Mouse (Mus musculus) MEL (cell line): Measurements from ENCODE around the gene Ccnk. TPM values are rescaled to one million over a fixed set of nuclear protein-coding genes. Genes with fewer than 3 reads are reported as not detected.

Experiments
- DNase-seq: peaks from one replicate; pipeline ENCODE4 v3.0.0; 2011; ENCODE audit warnings: low read depth, low spot score
- H3K27ac ChIP-seq: 2 replicates; pipeline ENCODE4 v1.5.1; 2012; ENCODE audit warnings: low read depth, mild to moderate bottlenecking, control low read depth, low read length, moderate library complexity; ENCODE audit not compliant: control insufficient read depth
- H3K27me3 ChIP-seq, 2 experiments: fragments of 150-350 bp in 1 of 2; sonication (generic) in 1 of 2; 2 replicates each; pipeline ENCODE4 v1.6.1; 2012; ENCODE audit warnings: low read length in 2 of 2, mild to moderate bottlenecking in 2 of 2, improper control_type of control experiment in 1 of 2, moderate library complexity in 1 of 2; ENCODE audit not compliant: insufficient read depth in 2 of 2, control insufficient read depth in 1 of 2
- H3K36me3 ChIP-seq, 2 experiments: 2 replicates each; pipeline ENCODE4 v1.6.1; 2012 to 2014; ENCODE audit warnings: low read length in 2 of 2, improper control_type of control experiment in 1 of 2, inconsistent platforms in 1 of 2, mild to moderate bottlenecking in 1 of 2; ENCODE audit not compliant: insufficient read depth in 2 of 2, control insufficient read depth in 1 of 2
- H3K4me1 ChIP-seq, 2 experiments: fragments of 150-350 bp in 1 of 2; sonication (generic) in 1 of 2; 2 replicates each; pipeline ENCODE4 v1.6.1; 2012; ENCODE audit warnings: low read length in 2 of 2, improper control_type of control experiment in 1 of 2, mild to moderate bottlenecking in 1 of 2; ENCODE audit not compliant: insufficient read depth in 2 of 2, control insufficient read depth in 1 of 2
- H3K4me3 ChIP-seq, 2 experiments: fragments of 150-350 bp in 1 of 2; sonication (generic) in 1 of 2; 2 replicates each; pipeline ENCODE4 v1.5.1; 2012; ENCODE audit warnings: low read depth in 2 of 2, low read length in 2 of 2, mild to moderate bottlenecking in 2 of 2, moderate library complexity in 2 of 2, control low read depth in 1 of 2, improper control_type of control experiment in 1 of 2; ENCODE audit not compliant: control insufficient read depth in 1 of 2, insufficient read depth in 1 of 2
- H3K79me2 ChIP-seq: 2 replicates; pipeline ENCODE4 v1.6.1; 2012; ENCODE audit warnings: mild to moderate bottlenecking, low read length, moderate library complexity; ENCODE audit not compliant: control insufficient read depth, poor library complexity, insufficient read depth
- H3K9ac ChIP-seq: 2 replicates; pipeline ENCODE4 v1.6.1; 2012; ENCODE audit warnings: low read depth, mild to moderate bottlenecking, control low read depth, low read length, moderate library complexity; ENCODE audit not compliant: control insufficient read depth, poor library complexity, severe bottlenecking
- H3K9me3 ChIP-seq: fragments of 150-350 bp; sonication (generic); replicated peaks from 2 replicates; pipeline ENCODE4 v1.6.1; 2012; ENCODE audit warnings: mild to moderate bottlenecking, low read length, improper control_type of control experiment, moderate library complexity; ENCODE audit not compliant: insufficient read depth
- BHLHE40 ChIP-seq: IDR thresholded peaks from 2 replicates; pipeline ENCODE4 v1.6.1; 2012; ENCODE audit warnings: low read depth, mild to moderate bottlenecking, inconsistent platforms, low read length, improper control_type of control experiment, borderline replicate concordance
- CHD1 ChIP-seq: IDR thresholded peaks from 2 replicates; pipeline ENCODE4 v1.6.1; 2012; ENCODE audit warnings: low read depth, mild to moderate bottlenecking, inconsistent platforms, low read length, improper control_type of control experiment
- CHD2 ChIP-seq: IDR thresholded peaks from 2 replicates; pipeline ENCODE4 v1.6.1; 2011; ENCODE audit warnings: low read length, improper control_type of control experiment
- CTCF ChIP-seq, 3 experiments: IDR thresholded peaks in 2 of 3; conservative IDR thresholded peaks in 1 of 3; 2 replicates each; pipeline ENCODE4 v1.5.1; 2011 to 2012; ENCODE audit warnings: low read length in 3 of 3, low read depth in 2 of 3, mild to moderate bottlenecking in 2 of 3, improper control_type of control experiment in 1 of 3, inconsistent platforms in 1 of 3, mixed read lengths in 1 of 3, moderate library complexity in 1 of 3; ENCODE audit not compliant: control insufficient read depth in 1 of 3, insufficient read depth in 1 of 3, poor library complexity in 1 of 3, severe bottlenecking in 1 of 3
- ETS1 ChIP-seq: IDR thresholded peaks from 2 replicates; pipeline ENCODE4 v1.6.1; 2012; ENCODE audit warnings: low read depth, mild to moderate bottlenecking, inconsistent platforms, low read length, improper control_type of control experiment, moderate library complexity
- GATA1 ChIP-seq: IDR thresholded peaks from 2 replicates; pipeline ENCODE4 v1.6.1; 2011; ENCODE audit warnings: low read depth, low read length, improper control_type of control experiment
- KAT2A ChIP-seq: conservative IDR thresholded peaks from 2 replicates; pipeline ENCODE4 v1.6.1; 2012; ENCODE audit warnings: low read depth, low read length, improper control_type of control experiment, inconsistent platforms
- MAFK ChIP-seq: IDR thresholded peaks from 2 replicates; pipeline ENCODE4 v1.6.1; 2011; ENCODE audit warnings: low read depth, mild to moderate bottlenecking, low read length, improper control_type of control experiment, borderline replicate concordance
- MYB ChIP-seq: IDR thresholded peaks from 2 replicates; pipeline ENCODE4 v1.6.1; 2011; ENCODE audit warnings: mild to moderate bottlenecking, low read depth, low read length, improper control_type of control experiment
- NELFE ChIP-seq: IDR thresholded peaks from 2 replicates; pipeline ENCODE4 v1.6.1; 2011; ENCODE audit warnings: low read depth, low read length, improper control_type of control experiment
- NRF1 ChIP-seq: IDR thresholded peaks from 2 replicates; pipeline ENCODE4 v1.6.1; 2014; ENCODE audit warnings: low read depth, mild to moderate bottlenecking, inconsistent platforms, low read length, improper control_type of control experiment, moderate library complexity; ENCODE audit not compliant: poor library complexity, insufficient read depth, severe bottlenecking
- POLR2A ChIP-seq, 2 experiments: IDR thresholded peaks; 2 replicates each; pipeline ENCODE4 v1.6.1; 2011 to 2012; ENCODE audit warnings: low read length in 2 of 2, mild to moderate bottlenecking in 2 of 2, control low read depth in 1 of 2, improper control_type of control experiment in 1 of 2, low read depth in 1 of 2, moderate library complexity in 1 of 2; ENCODE audit not compliant: control insufficient read depth in 1 of 2, insufficient read depth in 1 of 2, poor library complexity in 1 of 2
- POLR2AphosphoS2 ChIP-seq: IDR thresholded peaks from 2 replicates; pipeline ENCODE4 v1.6.1; 2011; ENCODE audit warnings: low read length, improper control_type of control experiment
- RAD21 ChIP-seq: IDR thresholded peaks from 2 replicates; pipeline ENCODE4 v1.6.1; 2011; ENCODE audit warnings: mild to moderate bottlenecking, low read depth, low read length, improper control_type of control experiment
- RCOR1 ChIP-seq: IDR thresholded peaks from 2 replicates; pipeline ENCODE4 v1.6.1; 2012; ENCODE audit warnings: low read depth, mild to moderate bottlenecking, inconsistent platforms, low read length, improper control_type of control experiment
- SIN3A ChIP-seq: IDR thresholded peaks from 2 replicates; pipeline ENCODE4 v1.6.1; 2012; ENCODE audit warnings: low read length, improper control_type of control experiment, inconsistent platforms
- SMC3 ChIP-seq: IDR thresholded peaks from 2 replicates; pipeline ENCODE4 v1.6.1; 2011; ENCODE audit warnings: low read depth, low read length, improper control_type of control experiment
- TAL1 ChIP-seq: IDR thresholded peaks from 2 replicates; pipeline ENCODE4 v1.6.1; 2012; ENCODE audit warnings: mild to moderate bottlenecking, inconsistent platforms, low read length, moderate library complexity, mixed read lengths
- TBP ChIP-seq: IDR thresholded peaks from 2 replicates; pipeline ENCODE4 v1.8.0; 2011; ENCODE audit warnings: low read depth, low read length, improper control_type of control experiment
- TCF12 ChIP-seq: IDR thresholded peaks from 2 replicates; pipeline ENCODE4 v1.6.1; 2014; ENCODE audit warnings: low read depth, mild to moderate bottlenecking, inconsistent platforms, low read length, improper control_type of control experiment, moderate library complexity
- UBTF ChIP-seq: IDR thresholded peaks from 2 replicates; pipeline ENCODE4 v1.6.1; 2012; ENCODE audit warnings: low read depth, mild to moderate bottlenecking, inconsistent platforms, low read length, improper control_type of control experiment, moderate library complexity, borderline replicate concordance; ENCODE audit not compliant: insufficient read depth
- ZC3H11A ChIP-seq: IDR thresholded peaks from 2 replicates; pipeline ENCODE4 v1.6.1; 2012; ENCODE audit warnings: low read depth, mild to moderate bottlenecking, inconsistent platforms, low read length, improper control_type of control experiment
- ZKSCAN1 ChIP-seq: IDR thresholded peaks from 2 replicates; pipeline ENCODE4 v1.6.1; 2012; ENCODE audit warnings: low read depth, mild to moderate bottlenecking, inconsistent platforms, low read length, improper control_type of control experiment, moderate library complexity
- ZMIZ1 ChIP-seq: IDR thresholded peaks from 2 replicates; pipeline ENCODE4 v1.6.1; 2012; ENCODE audit warnings: low read depth, mild to moderate bottlenecking, inconsistent platforms, low read length, improper control_type of control experiment, moderate library complexity
- ZNF384 ChIP-seq: IDR thresholded peaks from 2 replicates; pipeline ENCODE4 v1.6.1; 2012; ENCODE audit warnings: low read depth, mild to moderate bottlenecking, inconsistent platforms, low read length, improper control_type of control experiment
- polyA plus RNA-seq, 2 experiments: library from polyadenylated mRNA; stranded (reverse) in 1 of 2; unstranded in 1 of 2; fragments of >175 nt in 1 of 2; fragments of >200 nt in 1 of 2; gene quantifications; 2 replicates each; pipeline versions ENCODE4 v1.2.1 to v1.2.4; 2012; ENCODE audit warnings: low replicate concordance in 2 of 2, low read depth in 1 of 2; ENCODE audit not compliant: insufficient read length in 2 of 2, insufficient read depth in 1 of 2, missing spikeins in 1 of 2
- total RNA-seq: library from RNA; depleted of rRNA; stranded (reverse); fragments of 300-350 nt; gene quantifications from 2 replicates; pipeline ENCODE4 v1.2.3, GENCODE M21; 2012

Gene Ccnk
- total and polyA plus RNA-seq, 3 experiments, result 7.6 to 69.6 (median 62.8) TPM

DNA sequence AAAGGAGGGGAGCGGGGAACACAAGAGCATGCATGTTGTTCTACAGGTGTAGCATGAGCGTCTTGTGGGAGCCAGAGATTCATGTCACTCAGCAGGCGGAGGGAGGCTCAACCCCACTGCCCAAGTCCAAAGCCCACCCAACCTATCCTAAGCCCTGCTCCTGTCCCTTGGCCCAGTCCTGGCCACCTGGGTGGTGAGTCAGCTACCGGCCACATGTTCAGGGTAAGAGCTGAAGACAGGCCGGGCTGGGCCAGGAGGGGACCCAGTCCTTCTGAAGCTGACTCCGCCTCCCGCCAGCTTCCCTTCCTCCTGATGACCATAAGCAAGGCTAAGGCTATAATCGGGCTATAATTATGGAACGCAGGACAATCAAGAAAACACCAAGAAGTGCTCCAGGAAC lies 28.8 kb downstream of the Ccnk start:
- DNase-seq, result no peak
- H3K4me1 ChIP-seq, result no peaks in the 10 kb centered on the region
- H3K27me3 ChIP-seq, result no peaks in the 10 kb centered on the region
- no peak overlapping the region for H3K9ac ChIP-seq
- TF ChIP-seq GATA1 (no peak), ZNF384 (no peak), CHD1 (no peak), RAD21 (no peak), SIN3A (no peak), TAL1 (no peak)
- H3K4me3 ChIP-seq, result no peak overlapping the region
- no peaks in the 10 kb centered on the region for H3K9me3 ChIP-seq
- no peak overlapping the region for H3K27ac ChIP-seq
- H3K79me2 ChIP-seq, result no peaks in the 10 kb centered on the region
- H3K36me3 ChIP-seq, result no peaks in the 10 kb centered on the region

DNA sequence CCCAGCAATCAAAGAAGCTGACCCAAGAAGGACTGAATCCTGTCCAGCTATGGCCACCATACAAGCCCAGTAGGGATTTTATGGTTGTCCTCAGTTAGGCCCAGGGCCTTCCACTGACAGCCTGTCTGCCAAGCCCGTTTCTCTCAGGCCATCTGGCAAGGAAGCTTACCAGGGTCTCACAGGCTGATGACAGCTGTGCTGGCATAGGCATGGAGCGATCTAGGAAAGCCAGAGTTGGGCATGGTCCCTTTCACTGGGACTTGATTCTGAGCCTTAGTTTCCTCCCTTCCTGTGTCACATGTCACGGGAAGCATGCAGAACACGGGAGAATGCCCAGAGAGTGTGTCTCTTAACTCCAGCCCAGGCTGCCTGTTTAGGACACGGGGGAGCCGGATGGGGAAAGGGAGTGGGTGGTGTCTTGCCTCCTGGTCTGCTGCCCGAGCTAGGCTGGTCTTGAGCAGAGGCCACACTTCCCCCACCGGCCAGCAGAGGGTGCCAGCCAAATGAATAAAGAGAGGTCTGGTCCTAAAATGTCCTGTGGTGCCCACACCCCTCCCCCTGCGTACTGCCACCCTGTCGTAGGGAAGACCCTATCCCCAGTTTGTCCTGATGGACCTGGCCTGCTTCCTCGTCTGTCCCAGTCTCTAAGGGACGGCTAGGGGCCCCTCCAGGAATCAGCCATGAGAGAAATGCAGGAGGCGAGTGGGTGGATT lies 29.5 kb downstream of the Ccnk start:
- Histone ChIP-seq H3K36me3 (no peaks in the 10 kb centered on the region), H3K4me1 (no peaks in the 10 kb centered on the region), H3K27me3 (no peaks in the 10 kb centered on the region), H3K9me3 (no peaks in the 10 kb centered on the region), H3K9ac (no peak overlapping the region), H3K79me2 (no peaks in the 10 kb centered on the region), H3K4me3 (no peak overlapping the region), H3K27ac (no peak overlapping the region)
- TF ChIP-seq MYB, result no peak
- TF ChIP-seq POLR2A (IDR thresholded peaks at IDR 0.05; ENCODE audit: control insufficient read depth in 1 of 2, insufficient read depth in 1 of 2, low read depth in 1 of 2, low read length in 2 of 2, poor library complexity in 1 of 2), result no peak
- peak; percentile 53 for TF ChIP-seq SMC3
- TF ChIP-seq CTCF (IDR thresholded peaks at IDR 0.05 in 2 of 3, conservative IDR thresholded peaks at IDR 0.05 in 1 of 3; ENCODE audit: control insufficient read depth in 1 of 3, insufficient read depth in 1 of 3, low read depth in 2 of 3, low read length in 3 of 3, poor library complexity in 1 of 3, severe bottlenecking in 1 of 3), result peak; percentile 57 to 82 (median 65)
- TF ChIP-seq RAD21, result peak; percentile 60
- no peak for TF ChIP-seq UBTF
- peak; percentile 32; the same call in 1 of the 2 replicates for TF ChIP-seq ZC3H11A
- peak; percentile 40 for DNase-seq

- no peak for DNase-seq
- Histone ChIP-seq H3K79me2 (no peaks in the 10 kb centered on the region), H3K4me3 (no peak overlapping the region), H3K9me3 (no peaks in the 10 kb centered on the region), H3K27ac (no peak overlapping the region), H3K9ac (no peak overlapping the region), H3K27me3 (no peaks in the 10 kb centered on the region), H3K4me1 (no peaks in the 10 kb centered on the region), H3K36me3 (no peaks in the 10 kb centered on the region)
- TF ChIP-seq MYB (no peak), UBTF (no peak), TCF12 (no peak), SIN3A (no peak), ETS1 (no peak), ZMIZ1 (no peak), MAFK (no peak), NRF1 (no peak), KAT2A (no peak), RCOR1 (no peak), CHD2 (no peak), ZKSCAN1 (no peak), TBP (no peak), POLR2AphosphoS2 (no peak), TAL1 (no peak), POLR2A (IDR thresholded peaks at IDR 0.05; ENCODE audit: control insufficient read depth in 1 of 2, insufficient read depth in 1 of 2, low read depth in 1 of 2, low read length in 2 of 2, poor library complexity in 1 of 2) (no peak), CTCF (IDR thresholded peaks at IDR 0.05 in 2 of 3, conservative IDR thresholded peaks at IDR 0.05 in 1 of 3; ENCODE audit: control insufficient read depth in 1 of 3, insufficient read depth in 1 of 3, low read depth in 2 of 3, low read length in 3 of 3, poor library complexity in 1 of 3, severe bottlenecking in 1 of 3) (no peak), NELFE (no peak), BHLHE40 (no peak)
Observed at GRCm38 (mm10) chr12:108210623-108211022, 31.2 kb downstream of the Ccnk start.
